Mouse (Mus musculus): ENCODE measurements around the gene Pcca. TPM values are rescaled to one million over a fixed set of nuclear protein-coding genes. Genes with fewer than 3 reads are reported as not detected.

The Pcca gene
- polyA plus RNA-seq, 1 experiment = 25.1 TPM

DNA sequence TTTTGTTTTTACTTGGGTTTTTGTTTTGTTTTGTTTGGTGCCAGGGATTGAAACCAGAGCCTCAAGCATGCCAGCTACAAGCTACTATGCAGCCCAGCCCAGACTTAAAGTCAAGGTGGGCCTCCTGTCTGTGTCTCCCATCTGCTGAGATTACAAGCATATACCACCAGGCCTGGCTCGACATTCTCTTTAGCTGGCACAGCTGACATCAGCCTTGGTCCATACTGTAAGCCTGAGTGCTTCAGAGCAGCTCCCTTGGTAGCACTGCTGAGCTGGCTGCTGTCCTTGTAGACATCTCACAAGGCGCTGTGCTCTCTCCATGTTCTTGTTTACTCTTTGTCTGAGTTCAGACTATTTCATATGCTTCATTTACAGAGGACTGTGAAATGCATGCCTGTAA lies 302.9 kb downstream of the Pcca start:
- Histone ChIP-seq H3K4me3 (ENCODE audit: low read depth, low read length) (no peak overlapping the region), H3K27ac (ENCODE audit: insufficient read depth, low read length) (no peak overlapping the region), H3K27me3 (ENCODE audit: control insufficient read depth, insufficient read depth, low read length, poor library complexity, severe bottlenecking) (no peaks in the 10 kb centered on the region), H3K36me3 (ENCODE audit: control insufficient read depth, insufficient read depth, low read length, poor library complexity, severe bottlenecking) (no peaks in the 10 kb centered on the region), H3K9ac (ENCODE audit: low read depth, poor library complexity, severe bottlenecking) (no peak overlapping the region), H3K9me3 (replicated peaks; ENCODE audit: control insufficient read depth, insufficient read depth, low read length, poor library complexity, severe bottlenecking) (no peaks in the 10 kb centered on the region), H3K4me1 (ENCODE audit: control insufficient read depth, insufficient read depth, low read length) (no peaks in the 10 kb centered on the region)
- TF ChIP-seq EP300 (IDR thresholded peaks at IDR 0.05; ENCODE audit: insufficient read depth, low read depth, low read length) = no peak
- no peak for TF ChIP-seq CTCF (IDR thresholded peaks at IDR 0.05; ENCODE audit: low read depth, low read length)
- TF ChIP-seq POLR2A (IDR thresholded peaks at IDR 0.05; ENCODE audit: insufficient read depth, low read length) = no peak

- Histone ChIP-seq H3K27ac (ENCODE audit: insufficient read depth, low read length) (no peak overlapping the region), H3K36me3 (ENCODE audit: control insufficient read depth, insufficient read depth, low read length, poor library complexity, severe bottlenecking) (no peaks in the 10 kb centered on the region), H3K9ac (ENCODE audit: low read depth, poor library complexity, severe bottlenecking) (no peak overlapping the region), H3K4me1 (ENCODE audit: control insufficient read depth, insufficient read depth, low read length) (no peaks in the 10 kb centered on the region), H3K4me3 (ENCODE audit: low read depth, low read length) (no peak overlapping the region), H3K27me3 (ENCODE audit: control insufficient read depth, insufficient read depth, low read length, poor library complexity, severe bottlenecking) (no peaks in the 10 kb centered on the region), H3K9me3 (replicated peaks; ENCODE audit: control insufficient read depth, insufficient read depth, low read length, poor library complexity, severe bottlenecking) (no peaks in the 10 kb centered on the region)
- TF ChIP-seq EP300 (IDR thresholded peaks at IDR 0.05; ENCODE audit: insufficient read depth, low read depth, low read length) (no peak), POLR2A (IDR thresholded peaks at IDR 0.05; ENCODE audit: insufficient read depth, low read length) (no peak), CTCF (IDR thresholded peaks at IDR 0.05; ENCODE audit: low read depth, low read length) (no peak)
Measured at GRCm38 (mm10) chr14:122852506-122853057, 318.5 kb downstream of the Pcca start.

- Histone ChIP-seq H3K9me3 (replicated peaks; ENCODE audit: control insufficient read depth, insufficient read depth, low read length, poor library complexity, severe bottlenecking) (no peaks in the 10 kb centered on the region), H3K36me3 (ENCODE audit: control insufficient read depth, insufficient read depth, low read length, poor library complexity, severe bottlenecking) (no peaks in the 10 kb centered on the region), H3K9ac (ENCODE audit: low read depth, poor library complexity, severe bottlenecking) (no peak overlapping the region), H3K27ac (ENCODE audit: insufficient read depth, low read length) (no peak overlapping the region), H3K4me3 (ENCODE audit: low read depth, low read length) (no peak overlapping the region), H3K4me1 (ENCODE audit: control insufficient read depth, insufficient read depth, low read length) (no peaks in the 10 kb centered on the region), H3K27me3 (ENCODE audit: control insufficient read depth, insufficient read depth, low read length, poor library complexity, severe bottlenecking) (no peaks in the 10 kb centered on the region)
- TF ChIP-seq EP300 (IDR thresholded peaks at IDR 0.05; ENCODE audit: insufficient read depth, low read depth, low read length) = no peak
- no peak for TF ChIP-seq CTCF (IDR thresholded peaks at IDR 0.05; ENCODE audit: low read depth, low read length)
- TF ChIP-seq POLR2A (IDR thresholded peaks at IDR 0.05; ENCODE audit: insufficient read depth, low read length) = no peak
Measured at GRCm38 (mm10) chr14:122859792-122860191, 325.7 kb downstream of the Pcca start.

- Histone ChIP-seq H3K27ac (ENCODE audit: insufficient read depth, low read length) (no peak overlapping the region), H3K36me3 (ENCODE audit: control insufficient read depth, insufficient read depth, low read length, poor library complexity, severe bottlenecking) (no peaks in the 10 kb centered on the region), H3K27me3 (ENCODE audit: control insufficient read depth, insufficient read depth, low read length, poor library complexity, severe bottlenecking) (no peaks in the 10 kb centered on the region), H3K9me3 (replicated peaks; ENCODE audit: control insufficient read depth, insufficient read depth, low read length, poor library complexity, severe bottlenecking) (no peaks in the 10 kb centered on the region), H3K9ac (ENCODE audit: low read depth, poor library complexity, severe bottlenecking) (no peak overlapping the region), H3K4me1 (ENCODE audit: control insufficient read depth, insufficient read depth, low read length) (no peaks in the 10 kb centered on the region), H3K4me3 (ENCODE audit: low read depth, low read length) (no peak overlapping the region)
- no peak for TF ChIP-seq CTCF (IDR thresholded peaks at IDR 0.05; ENCODE audit: low read depth, low read length)
Measured at GRCm38 (mm10) chr14:122862623-122863022, 328.5 kb downstream of the Pcca start.

GRCm38 (mm10) chr14:122865462-122866129 lies 331.5 kb downstream of the Pcca start:
- no peaks in the 10 kb centered on the region for H3K27me3 ChIP-seq (ENCODE audit: control insufficient read depth, insufficient read depth, low read length, poor library complexity, severe bottlenecking)
- no peak overlapping the region for H3K9ac ChIP-seq (ENCODE audit: low read depth, poor library complexity, severe bottlenecking)
- TF ChIP-seq CTCF (IDR thresholded peaks at IDR 0.05; ENCODE audit: low read depth, low read length) = no peak
- TF ChIP-seq POLR2A (IDR thresholded peaks at IDR 0.05; ENCODE audit: insufficient read depth, low read length) = no peak
- TF ChIP-seq EP300 (IDR thresholded peaks at IDR 0.05; ENCODE audit: insufficient read depth, low read depth, low read length) = no peak
- H3K4me1 ChIP-seq (ENCODE audit: control insufficient read depth, insufficient read depth, low read length) = no peaks in the 10 kb centered on the region
- no peaks in the 10 kb centered on the region for H3K9me3 ChIP-seq (replicated peaks; ENCODE audit: control insufficient read depth, insufficient read depth, low read length, poor library complexity, severe bottlenecking)
- no peak overlapping the region for H3K27ac ChIP-seq (ENCODE audit: insufficient read depth, low read length)
- H3K36me3 ChIP-seq (ENCODE audit: control insufficient read depth, insufficient read depth, low read length, poor library complexity, severe bottlenecking) = no peaks in the 10 kb centered on the region
- no peak overlapping the region for H3K4me3 ChIP-seq (ENCODE audit: low read depth, low read length)

- no peak overlapping the region for H3K4me3 ChIP-seq (ENCODE audit: low read depth, low read length)
- H3K9me3 ChIP-seq (replicated peaks; ENCODE audit: control insufficient read depth, insufficient read depth, low read length, poor library complexity, severe bottlenecking) = no peaks in the 10 kb centered on the region
Measured at GRCm38 (mm10) chr14:122867531-122868285, 333.6 kb downstream of the Pcca start.

More at GRCm38 (mm10) chr14:122867531-122868285, 333.6 kb downstream of the Pcca start:
- Histone ChIP-seq H3K4me1 (ENCODE audit: control insufficient read depth, insufficient read depth, low read length) (no peaks in the 10 kb centered on the region), H3K9ac (ENCODE audit: low read depth, poor library complexity, severe bottlenecking) (no peak overlapping the region), H3K27me3 (ENCODE audit: control insufficient read depth, insufficient read depth, low read length, poor library complexity, severe bottlenecking) (no peaks in the 10 kb centered on the region), H3K27ac (ENCODE audit: insufficient read depth, low read length) (no peak overlapping the region), H3K36me3 (ENCODE audit: control insufficient read depth, insufficient read depth, low read length, poor library complexity, severe bottlenecking) (no peaks in the 10 kb centered on the region)
- TF ChIP-seq CTCF (IDR thresholded peaks at IDR 0.05; ENCODE audit: low read depth, low read length) (no peak), POLR2A (IDR thresholded peaks at IDR 0.05; ENCODE audit: insufficient read depth, low read length) (no peak), EP300 (IDR thresholded peaks at IDR 0.05; ENCODE audit: insufficient read depth, low read depth, low read length) (no peak)

Measured in ES-Bruce4 (cell line).